Mouse (Mus musculus): ENCODE measurements around the gene Hspg2. TPM values are rescaled to one million over a fixed set of nuclear protein-coding genes. Genes with fewer than 3 reads are reported as not detected.

Hspg2 gene
- total and polyA plus RNA-seq, 3 experiments = 1.3 to 14.0 (median 5.5) TPM

- dilution Hi-C loops (cut with MboI; ENCODE audit: extremely low pct_ligation_motif_present, extremely low pct_unique_long_range_greater_than_20kb, low sequenced_read_pairs) (no loop called here), in situ Hi-C loops (cut with MboI; ENCODE audit: low pct_ligation_motif_present, low pct_unique_long_range_greater_than_20kb, low sequenced_read_pairs) (no loop called here)
- Histone ChIP-seq H3K36me3 (replicated peaks in 1 of 2; ENCODE audit: control insufficient read depth in 1 of 2, insufficient read depth in 1 of 2, low read length in 1 of 2) (peaks cover 0 to 9% of the 10 kb centered on the region in 2 experiments), H3K4me1 (ENCODE audit: control insufficient read depth in 1 of 2, insufficient read depth in 2 of 2) (peaks cover 3 to 5% of the 10 kb centered on the region in 2 experiments; a peak in 2 of 4 replicates), H3K79me2 (replicated peaks; ENCODE audit: control insufficient read depth, extremely low read depth, insufficient read depth, poor library complexity, severe bottlenecking) (no peaks in the 10 kb centered on the region), H3K4me2 (ENCODE audit: insufficient read depth, low read depth, poor library complexity, severe bottlenecking) (no peak within 1 kb of the TSS), H3K4me3 (replicated peaks in 1 of 3; ENCODE audit: low read depth in 2 of 3, low read length in 2 of 3, poor library complexity in 1 of 3) (no peak within 1 kb of the TSS), H3K9ac (ENCODE audit: insufficient read depth, low read depth) (no peak within 1 kb of the TSS), H3K9me3 (replicated peaks; ENCODE audit: low read length) (no peaks in the 10 kb centered on the region), H3K27ac (ENCODE audit: insufficient read depth, low read depth) (no peak within 1 kb of the TSS), H3K27me3 (replicated peaks) (peaks cover 19% of the 10 kb centered on the region)
- no peak for DNase-seq (ENCODE audit: extremely low read depth)
- TF ChIP-seq TCF12 (IDR thresholded peaks at IDR 0.05; ENCODE audit: low read depth, low read length) = no peak
- no peak for TF ChIP-seq ELF1 (IDR thresholded peaks at IDR 0.05; ENCODE audit: low read depth, low read length)
- TF ChIP-seq NRF1 (IDR thresholded peaks at IDR 0.05; ENCODE audit: low read depth, low read length) = no peak
- no peak for TF ChIP-seq MAZ (IDR thresholded peaks at IDR 0.05; ENCODE audit: low read depth, low read length)
- no peak for TF ChIP-seq HCFC1 (IDR thresholded peaks at IDR 0.05; ENCODE audit: low read depth, low read length)
- no peak for TF ChIP-seq CHD2 (IDR thresholded peaks at IDR 0.05; ENCODE audit: low read length)
- TF ChIP-seq BHLHE40 (IDR thresholded peaks at IDR 0.05; ENCODE audit: low read depth, low read length) = no peak
- no peak for TF ChIP-seq MEF2A (IDR thresholded peaks at IDR 0.05; ENCODE audit: borderline replicate concordance, low read depth, low read length)
- TF ChIP-seq ZC3H11A (IDR thresholded peaks at IDR 0.05; ENCODE audit: low read depth, low read length) = no peak
- no peak for TF ChIP-seq CHD1 (IDR thresholded peaks at IDR 0.05; ENCODE audit: low read depth, low read length)
- no peak for TF ChIP-seq USF2 (conservative IDR thresholded peaks at IDR 0.05; ENCODE audit: low read depth, low read length)
- no peak for TF ChIP-seq UBTF (IDR thresholded peaks at IDR 0.05; ENCODE audit: low read depth, low read length)
- no peak for TF ChIP-seq RAD21 (IDR thresholded peaks at IDR 0.05; ENCODE audit: low read depth, low read length)
- no peak for TF ChIP-seq JUND (conservative IDR thresholded peaks at IDR 0.05; ENCODE audit: low read depth, low read length)
- TF ChIP-seq MXI1 (IDR thresholded peaks at IDR 0.05; ENCODE audit: low read depth, low read length) = no peak
- no peak for TF ChIP-seq MAX (IDR thresholded peaks at IDR 0.05; ENCODE audit: low read length)
- no peak for TF ChIP-seq USF1 (IDR thresholded peaks at IDR 0.05; ENCODE audit: low read depth, low read length)
- TF ChIP-seq RCOR1 (conservative IDR thresholded peaks at IDR 0.05; ENCODE audit: low read depth, low read length) = no peak
- TF ChIP-seq CTCF (conservative IDR thresholded peaks at IDR 0.05 in 1 of 2, IDR thresholded peaks at IDR 0.05 in 1 of 2; ENCODE audit: low read depth in 2 of 2, low read length in 2 of 2) = no peak
- TF ChIP-seq GABPA (IDR thresholded peaks at IDR 0.05; ENCODE audit: insufficient replicate concordance, low read depth, low read length) = no peak
Measured at GRCm38 (mm10) chr4:137574469-137574868, 105.9 kb downstream of the Hspg2 start, which contains the start of gene Ldlrad2. Gene Ldlrad2, minus strand, starts transcription at chr4:137574569.

GRCm38 (mm10) chr4:137577486-137577885, 108.9 kb downstream of the Hspg2 start:
- in situ Hi-C loops (cut with MboI; ENCODE audit: low pct_ligation_motif_present, low pct_unique_long_range_greater_than_20kb, low sequenced_read_pairs) = no loop called here
- Histone ChIP-seq H3K27ac (ENCODE audit: insufficient read depth, low read depth) (no peak overlapping the region), H3K4me1 (ENCODE audit: control insufficient read depth in 1 of 2, insufficient read depth in 2 of 2) (peaks cover 3 to 5% of the 10 kb centered on the region in 2 experiments; a peak in 2 of 4 replicates), H3K27me3 (replicated peaks) (peaks cover 30% of the 10 kb centered on the region), H3K4me2 (ENCODE audit: insufficient read depth, low read depth, poor library complexity, severe bottlenecking) (no peak overlapping the region), H3K79me2 (replicated peaks; ENCODE audit: control insufficient read depth, extremely low read depth, insufficient read depth, poor library complexity, severe bottlenecking) (no peaks in the 10 kb centered on the region), H3K36me3 (replicated peaks in 1 of 2; ENCODE audit: control insufficient read depth in 1 of 2, insufficient read depth in 1 of 2, low read length in 1 of 2) (no peaks in the 10 kb centered on the region), H3K9me3 (replicated peaks; ENCODE audit: low read length) (no peaks in the 10 kb centered on the region), H3K4me3 (replicated peaks in 1 of 3; ENCODE audit: low read depth in 2 of 3, low read length in 2 of 3, poor library complexity in 1 of 3) (no peak overlapping the region), H3K9ac (ENCODE audit: insufficient read depth, low read depth) (no peak overlapping the region)
- DNase-seq (ENCODE audit: extremely low read depth) = no peak
- TF ChIP-seq ZMIZ1 (IDR thresholded peaks at IDR 0.05; ENCODE audit: low read depth, low read length) (no peak), IRF4 (IDR thresholded peaks at IDR 0.05; ENCODE audit: low read depth, low read length) (no peak), EP300 (IDR thresholded peaks at IDR 0.05; ENCODE audit: low read length) (no peak), USF1 (IDR thresholded peaks at IDR 0.05; ENCODE audit: low read depth, low read length) (no peak), NRF1 (IDR thresholded peaks at IDR 0.05; ENCODE audit: low read depth, low read length) (no peak), KAT2A (IDR thresholded peaks at IDR 0.05; ENCODE audit: insufficient replicate concordance, low read length) (no peak), MEF2A (IDR thresholded peaks at IDR 0.05; ENCODE audit: borderline replicate concordance, low read depth, low read length) (no peak), ZC3H11A (IDR thresholded peaks at IDR 0.05; ENCODE audit: low read depth, low read length) (no peak), MXI1 (IDR thresholded peaks at IDR 0.05; ENCODE audit: low read depth, low read length) (no peak), CHD1 (IDR thresholded peaks at IDR 0.05; ENCODE audit: low read depth, low read length) (no peak), MAZ (IDR thresholded peaks at IDR 0.05; ENCODE audit: low read depth, low read length) (no peak), GABPA (IDR thresholded peaks at IDR 0.05; ENCODE audit: insufficient replicate concordance, low read depth, low read length) (no peak), SMC3 (IDR thresholded peaks at IDR 0.05; ENCODE audit: low read depth, low read length) (no peak), ELF1 (IDR thresholded peaks at IDR 0.05; ENCODE audit: low read depth, low read length) (no peak), CHD2 (IDR thresholded peaks at IDR 0.05; ENCODE audit: low read length) (no peak), POLR2A (IDR thresholded peaks at IDR 0.05; ENCODE audit: low read depth, low read length) (no peak), JUND (conservative IDR thresholded peaks at IDR 0.05; ENCODE audit: low read depth, low read length) (no peak), POLR2AphosphoS2 (IDR thresholded peaks at IDR 0.05; ENCODE audit: low read depth, low read length) (no peak)
- dilution Hi-C loops (cut with MboI; ENCODE audit: extremely low pct_ligation_motif_present, extremely low pct_unique_long_range_greater_than_20kb, low sequenced_read_pairs) = no loop called here

Measured in CH12.LX (cell line).